Mouse (Mus musculus): Measurements from ENCODE around the gene Cryzl1. TPM values are rescaled to one million over a fixed set of nuclear protein-coding genes. Genes with fewer than 3 reads are reported as not detected.

Cryzl1 gene
- polyA plus RNA-seq, 1 experiment from 2014 or later = 70.1 TPM

DNA sequence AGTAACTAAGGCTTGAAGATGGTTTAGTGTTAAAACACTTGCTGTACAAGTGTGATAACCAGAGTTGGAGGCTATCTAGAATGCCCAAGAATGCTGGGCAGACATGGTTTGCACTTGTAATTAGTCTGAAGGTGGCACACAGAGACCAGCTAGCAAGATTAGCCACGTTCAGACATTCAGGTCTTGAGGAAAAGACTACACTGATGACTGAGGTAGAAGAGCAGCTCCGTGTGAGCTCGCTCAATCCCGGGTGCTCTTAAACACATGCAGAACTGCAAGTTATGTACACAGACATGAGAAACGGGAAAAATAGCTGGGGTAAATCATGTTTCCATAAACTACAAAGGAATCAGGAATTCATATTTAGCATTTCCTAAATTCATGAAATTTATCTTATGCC is 48.1 kb downstream of the Cryzl1 start:
- no peaks in the 10 kb centered on the region for H3K27me3 ChIP-seq
- peaks cover 85% of the 10 kb centered on the region for H3K36me3 ChIP-seq
- no peak overlapping the region for H3K4me2 ChIP-seq (replicated peaks)
- H3K9ac ChIP-seq = no peak overlapping the region
- H3K4me3 ChIP-seq = no peak overlapping the region
- ATAC-seq (ENCODE audit: insufficient number of reproducible peaks, insufficient read depth, low FRiP score, low TSS enrichment) = no peak
- no peak overlapping the region for H3K27ac ChIP-seq
- 85% methylated on average over 5 of the region's 5 CpGs for WGBS
- no peaks in the 10 kb centered on the region for H3K4me1 ChIP-seq
- H3K9me3 ChIP-seq = no peaks in the 10 kb centered on the region

DNA sequence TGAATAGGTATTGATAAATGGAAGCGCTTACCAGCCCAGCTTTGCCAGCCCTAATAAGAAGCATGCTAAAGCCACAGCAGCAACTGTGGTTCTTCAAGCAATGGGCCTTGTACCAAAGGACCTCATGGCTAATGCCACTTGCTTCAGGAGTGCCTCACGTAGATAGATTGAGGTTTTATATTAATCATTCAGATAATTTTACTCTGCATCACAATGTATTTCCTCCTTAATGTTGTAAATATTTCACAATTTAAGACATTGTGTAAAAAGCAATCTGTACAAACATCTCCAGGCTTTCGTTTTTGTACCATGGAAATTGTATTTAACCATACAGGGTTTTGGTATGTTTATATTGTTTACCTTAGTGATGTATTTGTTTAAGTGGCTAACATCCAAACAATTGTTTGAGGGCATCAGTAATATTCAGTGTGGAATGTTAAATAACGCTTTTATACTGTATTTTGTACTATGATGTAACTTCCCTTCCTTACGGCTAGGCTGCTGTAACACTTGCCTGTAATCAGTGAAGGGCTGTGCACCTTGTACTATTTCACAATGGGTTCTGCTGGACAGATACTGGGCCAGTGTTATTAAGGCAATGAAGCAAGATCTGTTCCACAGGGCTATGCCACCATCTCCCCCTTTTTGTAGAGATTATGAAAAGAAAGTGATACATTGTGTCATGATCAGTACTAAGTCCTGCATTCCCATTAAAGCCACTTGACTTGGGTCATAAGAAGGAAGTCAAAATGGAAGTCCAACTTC is 50.4 kb downstream of the Cryzl1 start:
- Histone ChIP-seq H3K36me3 (peaks cover 80% of the 10 kb centered on the region), H3K4me1 (no peaks in the 10 kb centered on the region), H3K4me3 (no peak overlapping the region), H3K9ac (no peak overlapping the region), H3K9me3 (no peaks in the 10 kb centered on the region), H3K4me2 (replicated peaks) (no peak overlapping the region), H3K27ac (no peak overlapping the region), H3K27me3 (no peaks in the 10 kb centered on the region)
- ATAC-seq (ENCODE audit: insufficient number of reproducible peaks, insufficient read depth, low FRiP score, low TSS enrichment) = no peak
- 92% methylated on average over 5 of the region's 5 CpGs for WGBS

DNA sequence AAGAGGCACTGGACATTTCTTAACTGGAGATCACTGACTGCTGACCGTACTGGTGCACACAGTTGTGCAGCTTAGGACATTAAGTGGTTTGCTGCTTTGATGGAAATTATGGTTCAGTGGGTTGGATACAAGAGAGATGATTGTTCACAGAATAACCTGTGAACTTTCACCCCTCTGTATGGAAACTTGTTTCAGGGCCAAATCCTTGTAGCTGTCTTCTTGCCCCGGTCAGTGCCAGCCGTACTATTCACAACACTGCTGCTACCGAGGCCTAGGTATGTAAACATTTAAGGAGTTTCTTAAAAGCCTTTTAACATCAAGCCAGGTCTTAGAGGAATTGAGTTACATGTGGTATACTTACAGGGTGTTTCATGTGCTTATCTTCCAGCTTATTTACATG is 54.3 kb downstream of the Cryzl1 start:
- Histone ChIP-seq H3K27ac (no peak overlapping the region), H3K36me3 (peaks cover 78% of the 10 kb centered on the region), H3K4me1 (no peaks in the 10 kb centered on the region), H3K9ac (no peak overlapping the region), H3K4me3 (no peak overlapping the region), H3K9me3 (no peaks in the 10 kb centered on the region), H3K27me3 (no peaks in the 10 kb centered on the region), H3K4me2 (replicated peaks) (no peak overlapping the region)
- no peak for ATAC-seq (ENCODE audit: insufficient number of reproducible peaks, insufficient read depth, low FRiP score, low TSS enrichment)
- WGBS = 88% methylated on average over 4 of the region's 4 CpGs

DNA sequence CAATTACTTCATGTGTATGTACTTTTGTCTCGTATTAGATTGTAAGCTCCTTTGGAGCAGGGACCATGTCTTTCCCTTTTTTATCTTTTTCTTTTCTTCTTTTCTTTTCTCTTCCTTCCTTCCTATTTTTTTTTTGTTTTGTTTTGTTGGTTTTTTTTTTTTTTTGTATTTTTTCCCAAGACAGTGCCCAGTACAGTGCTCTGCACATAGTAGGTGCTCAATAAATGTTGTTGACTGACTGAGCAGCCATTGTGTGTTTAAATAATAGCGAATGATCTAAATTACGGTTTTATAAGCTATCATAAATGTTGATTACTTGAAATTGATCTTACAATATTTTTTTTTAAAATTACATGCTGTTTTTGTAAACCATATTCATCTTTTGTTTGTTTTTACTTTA is 65.0 kb downstream of the Cryzl1 start:
- Histone ChIP-seq H3K4me2 (replicated peaks) (no peak overlapping the region), H3K4me1 (no peaks in the 10 kb centered on the region), H3K36me3 (peaks cover 84% of the 10 kb centered on the region), H3K27ac (no peak overlapping the region), H3K4me3 (no peak overlapping the region), H3K9ac (no peak overlapping the region), H3K27me3 (no peaks in the 10 kb centered on the region), H3K9me3 (no peaks in the 10 kb centered on the region)
- no peak for ATAC-seq (ENCODE audit: insufficient number of reproducible peaks, insufficient read depth, low FRiP score, low TSS enrichment)
- 95% methylated on average over 3 of the region's 3 CpGs for WGBS

DNA sequence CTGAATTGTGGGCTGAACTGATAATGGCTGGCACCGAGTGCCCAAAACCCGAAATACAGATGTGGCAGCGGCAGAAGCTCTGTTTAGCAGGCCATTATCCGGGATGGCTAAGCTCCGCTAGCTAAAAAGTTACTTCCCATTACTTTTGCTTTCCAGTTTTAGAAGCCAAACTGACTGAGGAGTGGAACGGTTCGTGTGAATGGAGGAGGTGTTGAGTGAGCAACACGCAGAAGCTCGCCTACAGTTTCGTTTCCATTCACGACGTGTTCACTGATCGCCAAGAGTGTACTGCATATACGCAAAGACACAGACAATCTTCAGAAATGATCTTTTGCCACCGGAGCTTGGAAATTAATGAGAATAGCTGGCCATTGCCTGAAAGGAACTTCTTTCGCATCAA is 66.4 kb downstream of the Cryzl1 start:
- ATAC-seq (ENCODE audit: insufficient number of reproducible peaks, insufficient read depth, low FRiP score, low TSS enrichment) = no peak
- H3K27me3 ChIP-seq = no peaks in the 10 kb centered on the region

DNA sequence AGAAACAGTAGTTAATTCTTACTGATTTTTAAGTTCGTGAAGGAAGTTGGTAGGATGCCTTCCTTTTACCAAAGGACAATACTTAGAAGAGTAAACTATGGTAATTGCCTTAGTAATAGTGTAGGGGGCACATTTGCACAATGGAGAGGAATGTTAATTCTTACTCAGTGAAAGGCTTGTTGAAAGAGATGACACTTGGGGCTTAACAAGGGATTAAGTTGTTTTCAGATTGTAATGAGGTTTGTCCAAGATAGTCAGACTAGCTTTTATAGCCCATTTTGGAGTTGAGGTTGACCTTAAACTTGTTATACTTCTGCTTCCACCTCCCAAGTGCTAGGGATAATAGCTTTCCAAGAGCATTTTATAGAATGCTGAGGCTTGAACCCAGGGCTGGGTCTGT is 67.4 kb downstream of the Cryzl1 start:
- H3K27me3 ChIP-seq = no peaks in the 10 kb centered on the region
- 77% methylated on average over 1 of the region's 1 CpGs for WGBS
- ATAC-seq (ENCODE audit: insufficient number of reproducible peaks, insufficient read depth, low FRiP score, low TSS enrichment) = no peak
- no peaks in the 10 kb centered on the region for H3K9me3 ChIP-seq
- no peaks in the 10 kb centered on the region for H3K4me1 ChIP-seq
- peaks cover 92% of the 10 kb centered on the region for H3K36me3 ChIP-seq
- no peak overlapping the region for H3K4me3 ChIP-seq
- H3K9ac ChIP-seq = no peak overlapping the region
- no peak overlapping the region for H3K27ac ChIP-seq
- H3K4me2 ChIP-seq (replicated peaks) = no peak overlapping the region

More for the DNA sequence above, 66.4 kb downstream of the Cryzl1 start:
- H3K4me2 ChIP-seq (replicated peaks) = no peak overlapping the region
- no peak overlapping the region for H3K27ac ChIP-seq
- WGBS = 95% methylated on average over 16 of the region's 16 CpGs
- no peaks in the 10 kb centered on the region for H3K9me3 ChIP-seq
- no peak overlapping the region for H3K4me3 ChIP-seq
- H3K9ac ChIP-seq = no peak overlapping the region
- peaks cover 91% of the 10 kb centered on the region for H3K36me3 ChIP-seq
- no peaks in the 10 kb centered on the region for H3K4me1 ChIP-seq

DNA sequence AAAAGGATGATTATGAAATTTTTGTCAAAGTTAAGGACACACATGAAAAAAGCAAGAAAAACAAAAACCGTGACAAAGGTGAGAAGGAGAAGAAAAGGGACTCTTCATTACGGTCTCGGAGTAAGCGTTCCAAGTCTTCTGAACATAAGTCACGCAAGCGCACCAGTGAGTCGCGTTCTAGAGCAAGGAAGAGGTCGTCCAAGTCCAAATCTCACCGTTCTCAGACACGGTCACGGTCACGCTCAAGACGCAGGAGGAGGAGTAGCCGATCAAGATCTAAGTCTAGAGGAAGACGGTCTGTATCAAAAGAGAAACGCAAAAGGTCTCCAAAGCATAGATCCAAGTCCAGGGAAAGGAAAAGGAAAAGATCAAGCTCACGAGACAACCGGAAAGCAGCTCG is 69.0 kb downstream of the Cryzl1 start:
- no peak overlapping the region for H3K4me3 ChIP-seq
- no peak overlapping the region for H3K9ac ChIP-seq
- no peak for ATAC-seq (ENCODE audit: insufficient number of reproducible peaks, insufficient read depth, low FRiP score, low TSS enrichment)
- H3K36me3 ChIP-seq = peaks cover 92% of the 10 kb centered on the region
- H3K27me3 ChIP-seq = no peaks in the 10 kb centered on the region
- 97% methylated on average over 20 of the region's 20 CpGs for WGBS
- no peak overlapping the region for H3K4me2 ChIP-seq (replicated peaks)
- H3K9me3 ChIP-seq = no peaks in the 10 kb centered on the region
- no peak overlapping the region for H3K27ac ChIP-seq
- H3K4me1 ChIP-seq = no peaks in the 10 kb centered on the region

DNA sequence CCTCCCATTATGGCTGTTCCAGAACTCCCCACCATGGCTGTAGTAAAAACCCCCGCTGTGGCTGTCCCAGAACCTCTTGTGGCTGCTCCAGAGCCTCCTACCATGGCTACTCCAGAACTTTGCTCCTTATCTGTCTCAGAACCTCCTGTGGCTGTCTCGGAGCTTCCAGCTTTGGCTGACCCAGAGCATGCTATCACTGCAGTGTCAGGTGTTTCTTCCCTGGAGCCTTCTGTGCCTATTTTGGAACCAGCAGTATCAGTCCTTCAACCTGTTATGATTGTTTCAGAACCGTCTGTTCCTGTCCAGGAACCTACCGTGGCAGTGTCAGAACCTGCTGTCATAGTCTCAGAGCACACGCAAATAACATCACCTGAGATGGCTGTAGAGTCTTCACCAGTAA is 70.3 kb downstream of the Cryzl1 start:
- no peak overlapping the region for H3K27ac ChIP-seq
- H3K4me1 ChIP-seq = no peaks in the 10 kb centered on the region
- 92% methylated on average over 5 of the region's 5 CpGs for WGBS
- H3K9me3 ChIP-seq = no peaks in the 10 kb centered on the region
- H3K36me3 ChIP-seq = peaks cover 91% of the 10 kb centered on the region
- no peak for ATAC-seq (ENCODE audit: insufficient number of reproducible peaks, insufficient read depth, low FRiP score, low TSS enrichment)
- H3K4me3 ChIP-seq = no peak overlapping the region
- no peak overlapping the region for H3K4me2 ChIP-seq (replicated peaks)
- no peaks in the 10 kb centered on the region for H3K27me3 ChIP-seq
- H3K9ac ChIP-seq = no peak overlapping the region

DNA sequence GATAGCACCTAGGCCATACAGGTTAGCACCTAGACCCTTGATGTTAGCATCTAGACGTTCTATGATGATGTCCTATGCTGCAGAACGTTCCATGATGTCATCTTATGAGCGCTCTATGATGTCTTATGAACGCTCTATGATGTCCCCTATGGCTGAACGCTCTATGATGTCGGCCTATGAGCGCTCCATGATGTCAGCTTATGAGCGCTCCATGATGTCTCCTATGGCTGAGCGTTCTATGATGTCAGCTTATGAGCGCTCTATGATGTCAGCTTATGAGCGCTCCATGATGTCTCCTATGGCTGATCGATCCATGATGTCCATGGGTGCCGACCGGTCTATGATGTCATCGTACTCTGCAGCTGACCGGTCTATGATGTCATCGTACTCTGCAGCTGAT is 71.5 kb downstream of the Cryzl1 start:
- H3K9me3 ChIP-seq = no peaks in the 10 kb centered on the region
- H3K27ac ChIP-seq = no peak overlapping the region
- 0 out of 2 replicates have a peak, but pooled peaks cover 4% of the 10 kb centered on the region for H3K4me1 ChIP-seq
- ATAC-seq (ENCODE audit: insufficient number of reproducible peaks, insufficient read depth, low FRiP score, low TSS enrichment) = no peak
- H3K9ac ChIP-seq = no peak overlapping the region
- no peak overlapping the region for H3K4me3 ChIP-seq
- 97% methylated on average over 17 of the region's 17 CpGs for WGBS
- no peaks in the 10 kb centered on the region for H3K27me3 ChIP-seq
- H3K4me2 ChIP-seq (replicated peaks) = no peak overlapping the region
- peaks cover 87% of the 10 kb centered on the region for H3K36me3 ChIP-seq

DNA sequence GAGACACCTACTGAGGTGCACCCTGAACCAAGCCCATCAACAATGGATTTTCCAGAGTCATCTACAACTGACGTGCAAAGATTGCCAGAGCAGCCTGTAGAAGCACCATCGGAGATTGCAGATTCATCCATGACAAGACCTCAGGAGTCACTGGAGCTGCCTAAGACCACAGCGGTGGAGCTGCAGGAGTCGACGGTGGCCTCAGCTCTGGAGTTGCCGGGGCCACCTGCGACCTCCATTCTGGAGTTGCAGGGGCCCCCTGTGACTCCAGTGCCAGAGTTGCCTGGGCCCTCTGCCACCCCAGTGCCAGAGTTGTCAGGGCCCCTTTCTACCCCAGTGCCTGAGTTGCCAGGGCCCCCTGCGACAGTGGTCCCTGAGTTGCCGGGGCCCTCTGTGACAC is 73.5 kb downstream of the Cryzl1 start:
- Histone ChIP-seq H3K27me3 (no peaks in the 10 kb centered on the region), H3K4me1 (0 out of 2 replicates have a peak, but pooled peaks cover 7% of the 10 kb centered on the region), H3K36me3 (peaks cover 77% of the 10 kb centered on the region), H3K9me3 (no peaks in the 10 kb centered on the region), H3K4me3 (no peak overlapping the region), H3K9ac (no peak overlapping the region), H3K27ac (no peak overlapping the region), H3K4me2 (replicated peaks) (no peak overlapping the region)
- WGBS = 97% methylated on average over 9 of the region's 9 CpGs
- no peak for ATAC-seq (ENCODE audit: insufficient number of reproducible peaks, insufficient read depth, low FRiP score, low TSS enrichment)

DNA sequence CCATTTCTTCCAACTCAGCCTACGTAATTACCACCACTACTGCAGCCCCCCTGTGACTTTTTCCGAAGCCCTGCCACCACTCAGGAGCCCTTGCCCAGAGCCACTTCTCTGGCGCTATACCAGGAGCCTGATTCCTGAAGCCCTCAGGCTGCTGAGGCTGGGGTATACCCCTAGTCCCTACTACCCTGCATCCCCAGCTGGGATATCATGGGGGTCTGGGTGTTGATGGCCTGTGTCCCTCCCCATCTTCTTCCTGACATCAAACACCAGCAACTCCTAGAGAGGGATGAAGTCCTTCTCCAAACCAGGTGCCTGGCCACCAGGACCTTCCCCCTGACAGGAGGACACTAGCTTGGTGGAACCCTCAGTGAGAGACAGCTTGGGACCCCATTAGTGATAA is 76.6 kb downstream of the Cryzl1 start:
- no peak overlapping the region for H3K27ac ChIP-seq
- no peaks in the 10 kb centered on the region for H3K27me3 ChIP-seq
- no peak overlapping the region for H3K4me3 ChIP-seq
- peaks cover 46% of the 10 kb centered on the region for H3K36me3 ChIP-seq
- no peaks in the 10 kb centered on the region for H3K9me3 ChIP-seq
- no peak for ATAC-seq (ENCODE audit: insufficient number of reproducible peaks, insufficient read depth, low FRiP score, low TSS enrichment)
- 89% methylated on average over 3 of the region's 3 CpGs for WGBS
- no peak overlapping the region for H3K9ac ChIP-seq
- no peak overlapping the region for H3K4me2 ChIP-seq (replicated peaks)
- H3K4me1 ChIP-seq = peaks cover 10% of the 10 kb centered on the region; the same call in 1 of the 2 replicates

DNA sequence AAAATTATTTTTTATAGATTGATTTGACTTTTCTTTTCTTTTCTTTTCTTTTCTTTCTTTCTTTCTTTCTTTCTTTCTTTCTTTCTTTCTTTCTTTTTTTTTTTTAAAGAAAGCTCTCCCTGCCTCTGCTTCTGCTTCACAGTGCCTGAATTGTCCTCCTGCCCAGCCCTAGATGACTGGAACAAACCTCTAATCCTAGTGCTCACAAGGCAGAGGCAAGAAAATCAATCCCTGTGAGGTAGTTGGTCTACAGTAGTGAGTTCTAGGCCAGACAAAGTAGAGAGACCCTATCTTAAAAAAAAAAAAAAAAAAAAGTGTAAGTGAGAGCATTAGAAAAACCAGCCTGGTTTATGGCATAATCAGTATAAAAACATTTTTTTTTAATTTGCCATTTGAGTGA is 79.0 kb downstream of the Cryzl1 start:
- no peak overlapping the region for H3K4me3 ChIP-seq
- no peak overlapping the region for H3K9ac ChIP-seq
- peaks cover 22% of the 10 kb centered on the region for H3K36me3 ChIP-seq
- H3K27me3 ChIP-seq = no peaks in the 10 kb centered on the region
- no peak overlapping the region for H3K27ac ChIP-seq
- no peak for ATAC-seq (ENCODE audit: insufficient number of reproducible peaks, insufficient read depth, low FRiP score, low TSS enrichment)
- H3K4me2 ChIP-seq (replicated peaks) = no peak overlapping the region
- H3K9me3 ChIP-seq = no peaks in the 10 kb centered on the region
- H3K4me1 ChIP-seq = peaks cover 16% of the 10 kb centered on the region; the same call in 1 of the 2 replicates

Measured in embryonic facial prominence, embryonic 12.5 days (tissue).